Mouse (Mus musculus) liver, adult 2 months (tissue): ENCODE results near the gene Olfr373.
"Not testable (repeated sequence)": the region's sequence is repeated elsewhere in the genome, so short reads cannot be mapped to it uniquely, and the experiment has no call there.

ENCODE experiments used
- CTCF ChIP-seq: fragments of 200-500 bp; IDR thresholded peaks from 2 replicates; pipeline ENCODE4 v1.5.1; 2011; ENCODE audit warnings: low read depth, low read length, control low read depth
- POLR2A ChIP-seq: fragments of 200-500 bp; IDR thresholded peaks from 2 replicates; pipeline ENCODE4 v1.6.1; 2011; ENCODE audit warnings: low read length, control low read depth; ENCODE audit not compliant: insufficient read depth; ENCODE audit errors: extremely low read depth

DNA sequence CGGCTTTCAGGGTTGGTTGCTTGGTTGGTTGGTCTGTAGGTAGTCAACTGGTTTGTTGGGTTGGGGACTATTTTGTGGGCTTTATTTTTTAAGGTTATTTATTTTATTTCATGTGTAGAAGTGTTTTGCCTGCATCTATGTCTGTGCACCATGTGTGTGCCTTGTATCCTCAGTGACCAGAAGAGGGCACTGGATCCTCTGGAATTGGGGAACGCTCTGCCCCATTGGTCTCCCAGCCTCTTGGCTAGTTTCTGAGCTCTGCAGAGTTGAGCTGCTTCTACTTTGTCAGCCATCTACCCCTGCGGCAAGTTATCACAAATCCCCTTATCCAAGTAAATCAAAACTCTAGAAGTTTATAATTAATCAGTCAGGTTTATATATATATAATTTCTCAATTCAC is 4.6 kb downstream of the Olfr373 start:
- not testable (repeated sequence) for TF ChIP-seq CTCF, POLR2A
